Mouse (Mus musculus) heart, embryonic 14.5 days (tissue): ENCODE data around the gene Crlf1. TPM values are rescaled to one million over a fixed set of nuclear protein-coding genes. Genes with fewer than 3 reads are reported as not detected.

Source experiments
- ATAC-seq: fragments of 200-750 bp; cut with Nextera tagmentation; 2 replicates; pipeline ENCODE4 v1.8.0; 2017; ENCODE audit warnings: low read depth, moderate TSS enrichment; ENCODE audit not compliant: insufficient number of reproducible peaks, insufficient read depth, low FRiP score
- H3K27ac ChIP-seq, 2 experiments: fragments of 200-500 bp in 1 of 2; fragments of 300-500 bp in 1 of 2; sonication (generic) in 1 of 2; replicated peaks in 1 of 2; 2 replicates each; pipeline ENCODE4 v1.5.1; 2012 to 2014; ENCODE audit warnings: low read depth in 2 of 2, low read length in 2 of 2, control low read depth in 1 of 2, mild to moderate bottlenecking in 1 of 2, mixed read lengths in 1 of 2; ENCODE audit not compliant: control insufficient read depth in 1 of 2, insufficient read depth in 1 of 2
- H3K27me3 ChIP-seq: fragments of 300-500 bp; sonication (generic); 2 replicates; pipeline ENCODE4 v1.6.1; 2014; ENCODE audit warnings: mild to moderate bottlenecking, low read length, control low read depth; ENCODE audit not compliant: control insufficient read depth, insufficient read depth
- H3K36me3 ChIP-seq: fragments of 300-500 bp; sonication (generic); 2 replicates; pipeline ENCODE4 v1.6.1; 2014; ENCODE audit warnings: mild to moderate bottlenecking, control low read depth, low read length, mixed read lengths; ENCODE audit not compliant: control insufficient read depth, insufficient read depth
- H3K4me1 ChIP-seq, 2 experiments: fragments of 200-500 bp in 1 of 2; fragments of 300-500 bp in 1 of 2; sonication (generic) in 1 of 2; 2 replicates each; pipeline ENCODE4 v1.6.1; 2012 to 2014; ENCODE audit warnings: low read length in 2 of 2, control low read depth in 1 of 2, mixed read lengths in 1 of 2; ENCODE audit not compliant: control insufficient read depth in 2 of 2, insufficient read depth in 2 of 2
- H3K4me2 ChIP-seq: fragments of 300-500 bp; sonication (generic); 2 replicates; pipeline ENCODE4 v1.6.1; 2014; ENCODE audit warnings: mild to moderate bottlenecking, low read length
- H3K4me3 ChIP-seq, 2 experiments: fragments of 200-500 bp in 1 of 2; fragments of 300-500 bp in 1 of 2; sonication (generic) in 1 of 2; 2 replicates each; pipeline ENCODE4 v1.5.1; 2012 to 2014; ENCODE audit warnings: low read length in 2 of 2, mild to moderate bottlenecking in 2 of 2, control low read depth in 1 of 2, low read depth in 1 of 2, moderate library complexity in 1 of 2; ENCODE audit not compliant: control insufficient read depth in 1 of 2, insufficient read depth in 1 of 2
- H3K9ac ChIP-seq: fragments of 300-500 bp; sonication (generic); 2 replicates; pipeline ENCODE4 v1.6.1; 2014; ENCODE audit warnings: mild to moderate bottlenecking, low read length
- H3K9me3 ChIP-seq: fragments of 300-500 bp; sonication (generic); 2 replicates; pipeline ENCODE4 v1.6.1; 2016; ENCODE audit warnings: low read length, control low read depth; ENCODE audit not compliant: control insufficient read depth
- WGBS: fragments of 180-500 bp; shearing (Covaris S2); extraction: QIAGEN DNeasy Blood & Tissue Kit; methylation state at CpG from one replicate; pipeline ENCODE4 v1.1.7; 2014; 5-methylcytosine and 5-hydroxymethylcytosine counted together
- polyA plus RNA-seq: library from polyadenylated mRNA; unstranded; fragments of >200 nt; fragmentation: Nextera tagmentation; extraction: Ambion mirVana; gene quantifications from 2 replicates; pipeline ENCODE4 v1.2.1, GENCODE M21; 2014

Crlf1 gene
- polyA plus RNA-seq, 1 experiment from 2014 or later: 2.0 TPM

DNA sequence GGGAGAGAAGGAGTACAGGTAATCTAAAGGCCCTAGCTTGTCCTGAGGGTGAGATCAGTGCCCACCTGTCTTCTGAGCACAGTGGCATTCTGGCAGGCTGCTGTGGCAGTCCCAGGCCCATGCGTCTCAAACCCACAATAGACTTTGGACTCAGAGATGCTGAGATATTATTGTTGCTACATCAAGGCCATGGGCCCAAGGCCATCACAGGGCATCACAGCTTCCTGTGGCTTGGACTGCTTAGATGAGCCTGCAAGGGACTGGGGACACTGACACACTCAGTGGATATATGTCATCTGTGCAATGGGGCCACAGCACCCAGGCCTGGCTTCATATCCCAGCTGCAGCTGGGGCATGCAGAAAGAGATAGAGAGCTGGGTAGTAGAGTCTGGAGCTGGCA is 36.0 kb upstream of the Crlf1 start:
- H3K9ac ChIP-seq: no peak overlapping the region
- no peaks in the 10 kb centered on the region for H3K9me3 ChIP-seq
- 92% methylated on average over 1 of the region's 1 CpGs for WGBS

DNA sequence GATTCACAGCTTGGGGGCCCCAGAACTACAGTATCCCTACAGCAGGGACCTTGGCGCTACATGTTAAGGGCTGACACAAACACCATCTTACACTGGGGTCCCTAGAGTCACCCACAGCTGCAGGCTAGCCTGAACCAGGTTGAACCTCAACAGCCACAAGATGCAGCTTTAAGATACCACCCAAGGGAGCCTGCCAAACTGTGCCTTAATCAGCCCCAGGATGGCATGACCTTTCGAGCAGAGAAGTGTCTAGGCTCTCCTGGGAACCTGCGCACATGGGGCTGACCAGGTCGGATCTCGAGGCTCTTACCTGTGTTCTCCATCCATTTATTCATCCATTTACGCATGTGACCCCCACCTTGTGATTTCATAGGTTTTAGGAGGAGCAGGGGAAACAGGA is 35.1 kb upstream of the Crlf1 start:
- no peak overlapping the region for H3K27ac ChIP-seq
- H3K4me3 ChIP-seq: no peak overlapping the region
- no peak overlapping the region for H3K4me2 ChIP-seq
- no peaks in the 10 kb centered on the region for H3K36me3 ChIP-seq
- H3K9me3 ChIP-seq: no peaks in the 10 kb centered on the region
- H3K9ac ChIP-seq: no peak overlapping the region
- ATAC-seq: no peak
- 85% methylated on average over 6 of the region's 6 CpGs for WGBS
- H3K27me3 ChIP-seq: no peaks in the 10 kb centered on the region
- H3K4me1 ChIP-seq: peaks cover 35 to 40% of the 10 kb centered on the region in 2 experiments

More for the DNA sequence above, 36.0 kb upstream of the Crlf1 start:
- Histone ChIP-seq H3K36me3 (0 out of 2 replicates have a peak, but pooled peaks cover 5% of the 10 kb centered on the region), H3K27ac (no peak overlapping the region), H3K27me3 (no peaks in the 10 kb centered on the region), H3K4me1 (peaks cover 38 to 46% of the 10 kb centered on the region in 2 experiments), H3K4me2 (no peak overlapping the region), H3K4me3 (no peak overlapping the region)
- ATAC-seq: no peak

DNA sequence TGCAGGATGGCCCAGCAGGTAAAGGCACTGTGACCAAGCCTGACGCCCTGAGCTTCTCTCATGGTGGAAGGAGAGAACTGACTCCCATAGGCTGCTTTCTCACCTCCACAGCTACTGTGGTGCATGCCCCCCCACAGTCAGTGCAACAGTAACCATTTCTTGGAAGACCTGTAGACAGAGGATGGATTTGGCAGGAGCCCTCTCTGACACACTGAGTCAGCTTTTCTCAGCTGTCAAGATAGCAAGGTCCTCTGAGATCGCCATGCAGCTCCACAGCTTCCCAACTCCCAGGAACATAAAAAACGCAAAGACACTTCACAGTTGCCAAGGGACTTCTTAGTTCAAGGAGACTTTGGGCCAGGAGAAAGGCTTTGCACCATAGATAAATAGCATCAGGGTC is 34.5 kb upstream of the Crlf1 start:
- Histone ChIP-seq H3K9ac (no peak overlapping the region), H3K4me3 (no peak overlapping the region), H3K36me3 (no peaks in the 10 kb centered on the region), H3K4me2 (no peak overlapping the region), H3K9me3 (no peaks in the 10 kb centered on the region), H3K27ac (no peak overlapping the region), H3K27me3 (no peaks in the 10 kb centered on the region), H3K4me1 (peaks cover 29 to 34% of the 10 kb centered on the region in 2 experiments)
- 63% methylated on average over 3 of the region's 3 CpGs for WGBS
- ATAC-seq: no peak

DNA sequence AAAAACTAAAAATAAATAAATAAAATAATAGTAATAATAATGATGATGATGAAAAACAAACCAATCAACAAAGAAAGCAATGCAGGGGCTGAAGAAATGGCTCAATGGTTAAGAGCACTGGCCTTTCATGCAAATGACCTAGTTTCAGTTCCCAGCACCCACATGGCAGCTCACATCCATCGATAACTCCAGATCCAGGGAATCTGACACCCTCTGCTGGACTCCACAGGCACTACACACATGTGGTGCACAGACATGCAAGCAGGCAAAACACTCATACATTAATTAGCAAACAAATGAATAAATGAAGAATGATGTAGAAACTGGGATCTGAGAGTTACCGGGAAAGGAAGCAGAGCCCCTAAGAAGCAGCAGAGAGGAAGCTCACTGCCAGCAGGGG is 33.3 kb upstream of the Crlf1 start:
- H3K9me3 ChIP-seq: no peaks in the 10 kb centered on the region

DNA sequence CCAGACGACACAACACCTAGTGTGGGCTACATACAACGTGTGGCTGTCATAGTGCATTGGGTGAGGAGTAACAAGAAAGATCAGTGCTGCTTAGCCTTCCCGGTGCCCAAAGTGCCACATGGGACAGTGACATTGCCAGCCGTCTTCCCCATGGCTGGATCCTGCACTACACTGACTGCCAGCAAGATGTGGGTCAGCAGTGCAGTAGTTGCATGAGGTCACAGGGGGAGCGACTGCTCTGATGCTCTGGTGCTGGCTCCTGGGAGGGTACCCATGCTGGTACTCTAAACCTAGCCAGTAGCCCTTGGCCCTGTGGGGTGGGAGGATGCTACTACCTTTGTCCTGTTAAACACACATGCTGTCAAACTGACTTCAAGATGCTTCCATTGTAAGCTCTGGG is 32.8 kb upstream of the Crlf1 start:
- no peak for ATAC-seq
- H3K36me3 ChIP-seq: no peaks in the 10 kb centered on the region
- H3K4me1 ChIP-seq: peaks cover 21% of the 10 kb centered on the region in 2 experiments; a peak in 3 of 4 replicates
- no peaks in the 10 kb centered on the region for H3K27me3 ChIP-seq
- no peaks in the 10 kb centered on the region for H3K9me3 ChIP-seq
- H3K4me3 ChIP-seq: no peak overlapping the region
- no peak overlapping the region for H3K9ac ChIP-seq
- 79% methylated on average over 5 of the region's 5 CpGs for WGBS
- H3K27ac ChIP-seq: 0 out of 4 replicates have a peak overlapping the region, but pooled peaks have one; percentile 2 to 5
- H3K4me2 ChIP-seq: no peak overlapping the region

More for the DNA sequence above, 33.3 kb upstream of the Crlf1 start:
- H3K4me1 ChIP-seq: peaks cover 18 to 23% of the 10 kb centered on the region in 2 experiments; a peak in 3 of 4 replicates
- no peak overlapping the region for H3K9ac ChIP-seq
- no peak overlapping the region for H3K4me2 ChIP-seq
- no peak overlapping the region for H3K27ac ChIP-seq
- no peak overlapping the region for H3K4me3 ChIP-seq
- no peak for ATAC-seq
- H3K36me3 ChIP-seq: no peaks in the 10 kb centered on the region
- H3K27me3 ChIP-seq: no peaks in the 10 kb centered on the region
- 96% methylated on average over 2 of the region's 2 CpGs for WGBS

DNA sequence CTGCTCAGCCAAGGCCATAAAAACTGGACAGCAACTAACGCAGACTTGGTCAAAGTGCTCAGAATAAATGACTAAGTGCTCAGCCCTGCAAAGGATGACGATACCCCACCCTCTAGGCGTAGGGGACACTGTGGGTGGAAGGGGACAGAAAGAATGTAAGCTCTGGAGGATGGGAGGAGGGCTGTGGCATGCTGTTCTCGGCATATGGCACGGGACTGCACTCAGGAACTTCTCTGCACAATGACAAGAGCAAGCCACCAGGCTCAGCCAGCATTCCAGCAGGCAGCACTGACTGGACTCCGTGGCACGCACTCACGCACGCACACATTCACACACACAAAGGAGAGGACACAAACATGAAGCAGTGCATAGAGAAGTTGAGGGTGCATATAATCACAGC is 32.4 kb upstream of the Crlf1 start:
- Histone ChIP-seq H3K27me3 (no peaks in the 10 kb centered on the region), H3K4me1 (peaks cover 21% of the 10 kb centered on the region in 2 experiments; a peak in 3 of 4 replicates), H3K4me2 (no peak overlapping the region), H3K9me3 (no peaks in the 10 kb centered on the region), H3K27ac (0 out of 4 replicates have a peak overlapping the region, but pooled peaks have one; percentile 2 to 5), H3K4me3 (no peak overlapping the region), H3K36me3 (no peaks in the 10 kb centered on the region), H3K9ac (no peak overlapping the region)
- ATAC-seq: peak; percentile 55
- 39% methylated on average over 9 of the region's 9 CpGs for WGBS

DNA sequence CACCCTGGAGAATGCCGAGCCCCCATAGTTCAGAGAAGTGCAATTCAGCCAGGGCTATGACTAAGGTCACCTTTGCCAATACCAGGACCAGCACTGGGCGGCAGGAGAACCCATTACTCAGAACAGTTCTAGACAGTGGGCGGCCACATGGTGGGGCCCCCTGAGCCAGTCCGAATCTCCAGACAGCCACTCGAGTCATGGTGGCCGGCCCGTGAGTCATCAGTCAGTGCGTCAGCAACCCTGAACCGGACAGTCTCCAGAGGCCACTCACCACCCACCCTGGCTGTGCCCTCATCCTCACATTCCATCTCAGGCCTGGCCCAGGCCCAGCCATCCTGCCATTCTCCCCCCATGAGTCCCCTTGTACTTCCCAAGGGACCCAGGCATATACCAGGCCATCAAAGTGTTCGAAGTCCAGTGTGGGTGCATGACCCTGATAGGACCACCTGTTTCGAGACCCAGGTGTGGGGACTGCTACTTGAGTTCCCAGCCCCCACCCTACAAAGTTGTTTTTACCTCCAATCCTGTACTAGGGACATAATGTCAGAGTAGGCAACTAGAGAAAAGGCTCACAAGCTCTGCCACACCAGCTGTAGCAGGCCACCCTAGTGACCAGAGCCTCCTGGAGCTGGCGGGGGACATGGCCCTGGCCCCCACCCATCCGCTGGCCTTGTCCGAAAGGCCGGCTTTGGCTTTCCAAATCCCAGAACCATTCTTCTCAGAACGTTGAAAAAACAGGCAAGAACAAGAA is 31.0 kb upstream of the Crlf1 start:
- WGBS: 70% methylated on average over 16 of the region's 16 CpGs
- no peak overlapping the region for H3K4me3 ChIP-seq
- H3K4me2 ChIP-seq: no peak overlapping the region
- peak overlapping the region; percentile 25; the same call in 1 of the 2 replicates for H3K9ac ChIP-seq
- H3K9me3 ChIP-seq: no peaks in the 10 kb centered on the region
- no peaks in the 10 kb centered on the region for H3K27me3 ChIP-seq
- H3K27ac ChIP-seq: no peak overlapping the region
- no peaks in the 10 kb centered on the region for H3K36me3 ChIP-seq
- no peak for ATAC-seq
- H3K4me1 ChIP-seq: peaks cover 28% of the 10 kb centered on the region in 2 experiments

DNA sequence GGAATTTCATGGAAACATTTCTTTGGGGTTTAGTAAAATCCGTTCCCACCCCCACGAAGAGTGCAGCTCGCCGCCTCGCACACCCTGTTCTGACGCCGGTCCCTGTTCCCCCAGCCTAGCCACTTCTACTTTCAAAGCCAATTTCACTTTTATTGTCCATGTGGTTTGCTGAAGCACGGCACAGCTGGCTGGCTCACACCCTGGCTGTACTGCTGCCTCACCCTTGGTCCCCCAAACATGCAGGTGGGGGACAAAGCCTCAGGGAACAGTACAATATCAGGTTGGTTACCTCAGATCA is 30.5 kb upstream of the Crlf1 start:
- no peak overlapping the region for H3K27ac ChIP-seq
- no peak overlapping the region for H3K4me2 ChIP-seq
- peaks cover 33 to 34% of the 10 kb centered on the region in 2 experiments for H3K4me1 ChIP-seq
- no peak overlapping the region for H3K4me3 ChIP-seq
- no peaks in the 10 kb centered on the region for H3K36me3 ChIP-seq
- 95% methylated on average over 8 of the region's 8 CpGs for WGBS
- no peaks in the 10 kb centered on the region for H3K9me3 ChIP-seq
- no peak for ATAC-seq
- H3K9ac ChIP-seq: no peak overlapping the region
- H3K27me3 ChIP-seq: no peaks in the 10 kb centered on the region
